ENCODE assay signal across 23 mouse cellular contexts in the genomic region with DNA sequence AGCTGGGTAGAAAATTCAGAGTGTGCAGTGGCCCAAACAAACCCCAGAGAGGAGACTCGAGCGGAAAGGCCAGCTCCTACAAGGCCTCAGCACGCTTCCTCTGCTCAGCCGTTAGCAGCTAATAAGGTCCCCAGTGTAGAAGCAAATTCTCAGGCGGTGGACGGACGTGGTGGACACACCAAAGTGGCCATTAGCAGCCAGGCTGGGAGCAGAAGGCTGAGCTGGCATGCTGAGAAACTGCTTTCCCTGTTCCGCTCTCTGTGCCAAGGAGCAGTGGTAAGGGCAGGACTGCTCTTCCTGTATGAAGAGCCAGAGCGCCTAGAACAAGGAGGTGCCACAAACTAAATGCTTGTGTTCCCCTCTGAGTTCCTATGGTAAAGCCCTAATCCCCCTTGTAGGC.
DNase-seq lines count a peak whose midpoint lies in the region; ATAC-seq and TF ChIP-seq lines count a peak whose summit lies in the region.
"Had no signal": no experiment of that assay in that cellular context is flagged by ENCODE, and none has a peak within 500 bp of the region (broad histone marks: within the 10 kb centered on the region; RNA-seq: fewer than 3 reads in every experiment).

No protein-coding gene starts in this region.

- no peak for TF ChIP-seq POLR2A in kidney, adult 2 months (IDR thresholded peaks at IDR 0.05; ENCODE audit: low read depth, low read length)

- no peak for ATAC-seq in forebrain, embryonic 14.5 days
- no peak for ATAC-seq in forebrain, embryonic 13.5 days
- no peak for ATAC-seq in frontal cortex, adult (ENCODE audit: low TSS enrichment)
- ATAC-seq: forebrain, embryonic 16.5 days; Patski had no signal

- no peaks in the 10 kb centered on the region; the same call in 1 of the 2 replicates for H3K4me1 ChIP-seq in forebrain, embryonic 14.5 days (ENCODE audit: control insufficient read depth, insufficient read depth, low read length)
- peaks cover 10% of the 10 kb centered on the region for H3K4me1 ChIP-seq in forebrain, embryonic 13.5 days
- H3K4me1 ChIP-seq in kidney, adult 2 months (ENCODE audit: control insufficient read depth, insufficient read depth, low read length), result no peaks in the 10 kb centered on the region; the same call in 1 of the 2 replicates
- H3K4me1 ChIP-seq: heart, embryonic 13.5 days; liver, embryonic 15.5 days; stomach, embryonic 15.5 days had no signal

- 76% methylated on average over 9 of the region's 9 CpGs for WGBS in forebrain, embryonic 14.5 days
- WGBS in forebrain, embryonic 13.5 days, result 72% methylated on average over 9 of the region's 9 CpGs
- WGBS in kidney, adult 2 months, result 81% methylated on average over 9 of the region's 9 CpGs

- H3K4me2 ChIP-seq in forebrain, embryonic 14.5 days (ENCODE audit: low read length), result no peak overlapping the region
- no peak overlapping the region for H3K4me2 ChIP-seq in forebrain, embryonic 13.5 days
- H3K4me2 ChIP-seq: embryonic facial prominence, embryonic 13.5 days; heart, embryonic 13.5 days; hindbrain, embryonic 14.5 days; limb, embryonic 15.5 days; liver, embryonic 15.5 days; neural tube, embryonic 13.5 days; stomach, embryonic 15.5 days had no signal

- H3K27me3 ChIP-seq in forebrain, embryonic 14.5 days (replicated peaks; ENCODE audit: control insufficient read depth, insufficient read depth, low read length), result no peaks in the 10 kb centered on the region
- no peaks in the 10 kb centered on the region for H3K27me3 ChIP-seq in forebrain, embryonic 13.5 days
- no peaks in the 10 kb centered on the region for H3K27me3 ChIP-seq in kidney, adult 2 months (replicated peaks; ENCODE audit: control insufficient read depth, insufficient read depth, low read length)
- H3K27me3 ChIP-seq: heart, embryonic 13.5 days; limb, embryonic 15.5 days; liver, embryonic 15.5 days; neural tube, embryonic 13.5 days; Patski; stomach, embryonic 15.5 days had no signal

- no peak for TF ChIP-seq CTCF in kidney, adult 2 months (conservative IDR thresholded peaks at IDR 0.05; ENCODE audit: insufficient read depth, insufficient read length, low read depth, low read length)

- H3K9me3 ChIP-seq in forebrain, embryonic 14.5 days (replicated peaks; ENCODE audit: control insufficient read depth, low read length), result no peaks in the 10 kb centered on the region
- no peaks in the 10 kb centered on the region for H3K9me3 ChIP-seq in forebrain, embryonic 13.5 days (replicated peaks)
- H3K9me3 ChIP-seq: embryonic facial prominence, embryonic 13.5 days; heart, embryonic 13.5 days; limb, embryonic 15.5 days; liver, embryonic 15.5 days; neural tube, embryonic 13.5 days; stomach, embryonic 15.5 days had no signal

- peak; percentile 4 for DNase-seq in forebrain, embryonic 14.5 days (ENCODE audit: low spot score)
- DNase-seq in right cerebral cortex, postnatal 10 days (ENCODE audit: low spot score in 2 of 2), result peak; percentile 30 to 32
- no peak for DNase-seq in right cerebral cortex, postnatal 4 days
- peak; percentile 68 to 75 for DNase-seq in cerebellum, postnatal 25 days
- DNase-seq in kidney, adult 2 months, result no peak
- DNase-seq in MN1 (ENCODE audit: low spot score), result no peak
- DNase-seq: adrenal gland, adult 8-10 months; heart, postnatal 36 days; right cerebral cortex, postnatal 14 days; thymus, adult 18-20 months; thymus, postnatal 4 days had no signal

- no peak overlapping the region for H3K27ac ChIP-seq in forebrain, embryonic 14.5 days (ENCODE audit: low read depth, low read length)
- H3K27ac ChIP-seq in forebrain, embryonic 13.5 days, result no peak overlapping the region
- no peak overlapping the region for H3K27ac ChIP-seq in kidney, adult 2 months (ENCODE audit: insufficient read depth, low read depth, low read length)
- H3K27ac ChIP-seq: embryonic facial prominence, embryonic 13.5 days; heart, embryonic 13.5 days; hindbrain, embryonic 14.5 days; kidney, postnatal 0 days; limb, embryonic 15.5 days; liver, embryonic 15.5 days; neural tube, embryonic 13.5 days; stomach, embryonic 15.5 days had no signal

- no peak overlapping the region for H3K4me3 ChIP-seq in forebrain, embryonic 14.5 days (ENCODE audit: low read depth, low read length)
- H3K4me3 ChIP-seq in forebrain, embryonic 13.5 days, result no peak overlapping the region
- no peak overlapping the region for H3K4me3 ChIP-seq in kidney, adult 2 months (ENCODE audit: insufficient read depth, low read depth, low read length)
- H3K4me3 ChIP-seq: embryonic facial prominence, embryonic 13.5 days; heart, embryonic 13.5 days; limb, embryonic 15.5 days; liver, embryonic 15.5 days; neural tube, embryonic 13.5 days; stomach, embryonic 15.5 days had no signal

- no peak overlapping the region for H3K9ac ChIP-seq in forebrain, embryonic 14.5 days (ENCODE audit: low read length)
- no peak overlapping the region for H3K9ac ChIP-seq in forebrain, embryonic 13.5 days
- H3K9ac ChIP-seq: embryonic facial prominence, embryonic 13.5 days; heart, embryonic 13.5 days; hindbrain, embryonic 14.5 days; limb, embryonic 15.5 days; liver, embryonic 15.5 days; neural tube, embryonic 13.5 days; stomach, embryonic 15.5 days had no signal

- H3K36me3 ChIP-seq in forebrain, embryonic 14.5 days (ENCODE audit: control insufficient read depth, insufficient read depth, low read length), result no peaks in the 10 kb centered on the region
- no peaks in the 10 kb centered on the region for H3K36me3 ChIP-seq in forebrain, embryonic 13.5 days (ENCODE audit: poor library complexity, severe bottlenecking)
- no peaks in the 10 kb centered on the region for H3K36me3 ChIP-seq in kidney, adult 2 months (ENCODE audit: control insufficient read depth, insufficient read depth, low read length)
- H3K36me3 ChIP-seq: embryonic facial prominence, embryonic 13.5 days; heart, embryonic 13.5 days; limb, embryonic 15.5 days; liver, embryonic 15.5 days; neural tube, embryonic 13.5 days; stomach, embryonic 15.5 days had no signal

Comparison
In these comparisons a context has a peak if more than half of its experiments do, and no peak if none do; other contexts are left out.
1. DNase-seq: peak in forebrain, embryonic 14.5 days (single experiment), right cerebral cortex, postnatal 10 days (2 of 2) and cerebellum, postnatal 25 days (2 of 2); none in right cerebral cortex, postnatal 4 days (single experiment), kidney, adult 2 months (single experiment) and MN1 (single experiment).